Mouse (Mus musculus) gastrocnemius, postnatal 14 days (tissue): Measurements from ENCODE around the gene Fgf2. TPM values are rescaled to one million over a fixed set of nuclear protein-coding genes. Genes with fewer than 3 reads are reported as not detected.

Experiments
- DNase-seq: peaks from one replicate; pipeline ENCODE4 v3.0.0; 2021; ENCODE audit warnings: mixed read lengths
- intact Hi-C: fragments of 180-260 bp; cut with DNase I; formaldehyde crosslinking; loops from one replicate; pipeline ENCODE4 v1.15.1; 2025; ENCODE audit warnings: low total_unique reads
- total RNA-seq, 2 experiments: library from RNA; stranded (reverse); gene quantifications; 2 replicates each; pipeline ENCODE4 v1.2.3; 2021

Gene Fgf2
- total RNA-seq, 2 experiments from 2014 or later, result 8.1 to 10.9 TPM

- intact Hi-C loops, result no loop called here
- DNase-seq, result no peak
These were observed 2.2 kb downstream of the Fgf2 start for GRCm38 (mm10) chr3:37350386-37350785.

GRCm38 (mm10) chr3:37353951-37354481, 5.9 kb downstream of the Fgf2 start:
- peak; percentile 26 for DNase-seq
- intact Hi-C loops, result no loop called here

- intact Hi-C loops, result no loop called here
- DNase-seq, result no peak
These were observed 6.6 kb downstream of the Fgf2 start for GRCm38 (mm10) chr3:37354737-37355136.

GRCm38 (mm10) chr3:37360729-37361128, 12.6 kb downstream of the Fgf2 start:
- peak; percentile 27 for DNase-seq
- intact Hi-C loops, result no loop called here

GRCm38 (mm10) chr3:37365144-37365543, 17.0 kb downstream of the Fgf2 start:
- no peak for DNase-seq
- intact Hi-C loops, result no loop called here

GRCm38 (mm10) chr3:37365976-37366375, 17.8 kb downstream of the Fgf2 start:
- intact Hi-C loops, result no loop called here
- no peak for DNase-seq

- intact Hi-C loops, result no loop called here
- DNase-seq, result no peak
These were observed 18.4 kb downstream of the Fgf2 start for GRCm38 (mm10) chr3:37366381-37367053.

GRCm38 (mm10) chr3:37370407-37370806, 22.3 kb downstream of the Fgf2 start:
- DNase-seq, result no peak
- intact Hi-C loops, result no loop called here

- intact Hi-C loops, result no loop called here
- no peak for DNase-seq
These were observed 25.6 kb downstream of the Fgf2 start for GRCm38 (mm10) chr3:37373712-37374111.

- intact Hi-C loops, result no loop called here
- DNase-seq, result no peak
These were observed 29.8 kb downstream of the Fgf2 start for GRCm38 (mm10) chr3:37377926-37378325.

GRCm38 (mm10) chr3:37378412-37378811, 30.3 kb downstream of the Fgf2 start:
- DNase-seq, result peak; percentile 37
- intact Hi-C loops, result no loop called here

- intact Hi-C loops, result no loop called here
- no peak for DNase-seq
These were observed 31.1 kb downstream of the Fgf2 start for GRCm38 (mm10) chr3:37379201-37379600.

GRCm38 (mm10) chr3:37379930-37380881, 32.1 kb downstream of the Fgf2 start:
- intact Hi-C loops, result no loop called here
- DNase-seq, result peak; percentile 76

- no peak for DNase-seq
- intact Hi-C loops, result no loop called here
These were observed 33.3 kb downstream of the Fgf2 start for GRCm38 (mm10) chr3:37381457-37381856.

GRCm38 (mm10) chr3:37383096-37383765, 35.1 kb downstream of the Fgf2 start:
- intact Hi-C loops, result no loop called here
- no peak for DNase-seq

- intact Hi-C loops, result no loop called here
- DNase-seq, result no peak
These were observed 39.2 kb downstream of the Fgf2 start for GRCm38 (mm10) chr3:37387310-37387709.

GRCm38 (mm10) chr3:37396930-37397608, 48.9 kb downstream of the Fgf2 start:
- no peak for DNase-seq
- intact Hi-C loops, result no loop called here

- intact Hi-C loops, result no loop called here
- no peak for DNase-seq
These were observed 49.5 kb downstream of the Fgf2 start for GRCm38 (mm10) chr3:37397646-37398045.

- intact Hi-C loops, result no loop called here
- peak; percentile 82 for DNase-seq
These were observed 50.7 kb downstream of the Fgf2 start for GRCm38 (mm10) chr3:37398661-37399395.
